Mouse (Mus musculus): ENCODE results near the gene Med27. TPM values are rescaled to one million over a fixed set of nuclear protein-coding genes. Genes with fewer than 3 reads are reported as not detected.

Gene Med27
- polyA plus RNA-seq, 1 experiment: 99.7 TPM

- H3K9me3 ChIP-seq: no peaks in the 10 kb centered on the region
- TF ChIP-seq FLI1 (IDR thresholded peaks at IDR 0.05; ENCODE audit: low read length): no peak
- no peak for TF ChIP-seq GATA1 (IDR thresholded peaks at IDR 0.05; ENCODE audit: borderline replicate concordance, low read length)
- H3K4me1 ChIP-seq: peaks cover 55% of the 10 kb centered on the region
- H3K36me3 ChIP-seq (replicated peaks; ENCODE audit: low read length): peaks cover 13% of the 10 kb centered on the region
- no peak overlapping the region for H3K4me3 ChIP-seq (replicated peaks)
- H3K27me3 ChIP-seq (replicated peaks): no peaks in the 10 kb centered on the region
These were observed 42.3 kb downstream of the Med27 start for GRCm38 (mm10) chr2:29388937-29389336.

- Histone ChIP-seq H3K36me3 (replicated peaks; ENCODE audit: low read length) (peaks cover 8% of the 10 kb centered on the region), H3K27me3 (replicated peaks) (no peaks in the 10 kb centered on the region), H3K9me3 (no peaks in the 10 kb centered on the region), H3K4me1 (peaks cover 50% of the 10 kb centered on the region), H3K4me3 (replicated peaks) (no peak overlapping the region)
- TF ChIP-seq GATA1 (IDR thresholded peaks at IDR 0.05; ENCODE audit: borderline replicate concordance, low read length) (no peak), FLI1 (IDR thresholded peaks at IDR 0.05; ENCODE audit: low read length) (no peak)
These were observed 44.5 kb downstream of the Med27 start for GRCm38 (mm10) chr2:29391086-29391485.

- Histone ChIP-seq H3K9me3 (no peaks in the 10 kb centered on the region), H3K4me3 (replicated peaks) (no peak overlapping the region), H3K4me1 (peaks cover 45% of the 10 kb centered on the region), H3K36me3 (replicated peaks; ENCODE audit: low read length) (peaks cover 8% of the 10 kb centered on the region), H3K27me3 (replicated peaks) (no peaks in the 10 kb centered on the region)
- no peak for TF ChIP-seq FLI1 (IDR thresholded peaks at IDR 0.05; ENCODE audit: low read length)
- no peak for TF ChIP-seq GATA1 (IDR thresholded peaks at IDR 0.05; ENCODE audit: borderline replicate concordance, low read length)
These were observed 45.4 kb downstream of the Med27 start for GRCm38 (mm10) chr2:29391996-29392395.

GRCm38 (mm10) chr2:29400234-29400633 lies 53.6 kb downstream of the Med27 start:
- Histone ChIP-seq H3K9me3 (no peaks in the 10 kb centered on the region), H3K4me1 (peaks cover 46% of the 10 kb centered on the region), H3K27me3 (replicated peaks) (peaks cover 2% of the 10 kb centered on the region), H3K36me3 (replicated peaks; ENCODE audit: low read length) (no peaks in the 10 kb centered on the region), H3K4me3 (replicated peaks) (no peak overlapping the region)
- TF ChIP-seq FLI1 (IDR thresholded peaks at IDR 0.05; ENCODE audit: low read length) (no peak), GATA1 (IDR thresholded peaks at IDR 0.05; ENCODE audit: borderline replicate concordance, low read length) (no peak)

- peaks cover 46% of the 10 kb centered on the region for H3K4me1 ChIP-seq
- no peak for TF ChIP-seq FLI1 (IDR thresholded peaks at IDR 0.05; ENCODE audit: low read length)
- TF ChIP-seq GATA1 (IDR thresholded peaks at IDR 0.05; ENCODE audit: borderline replicate concordance, low read length): no peak
These were observed 54.2 kb downstream of the Med27 start for GRCm38 (mm10) chr2:29400812-29401211.

GRCm38 (mm10) chr2:29401868-29402267 lies 55.2 kb downstream of the Med27 start:
- H3K27me3 ChIP-seq (replicated peaks): peaks cover 2% of the 10 kb centered on the region
- no peaks in the 10 kb centered on the region for H3K36me3 ChIP-seq (replicated peaks; ENCODE audit: low read length)
- TF ChIP-seq GATA1 (IDR thresholded peaks at IDR 0.05; ENCODE audit: borderline replicate concordance, low read length) (no peak), FLI1 (IDR thresholded peaks at IDR 0.05; ENCODE audit: low read length) (no peak)

More at GRCm38 (mm10) chr2:29400812-29401211, 54.2 kb downstream of the Med27 start:
- no peaks in the 10 kb centered on the region for H3K9me3 ChIP-seq
- H3K4me3 ChIP-seq (replicated peaks): no peak overlapping the region
- H3K36me3 ChIP-seq (replicated peaks; ENCODE audit: low read length): no peaks in the 10 kb centered on the region
- peaks cover 2% of the 10 kb centered on the region for H3K27me3 ChIP-seq (replicated peaks)

GRCm38 (mm10) chr2:29402550-29403076 lies 56.0 kb downstream of the Med27 start:
- no peaks in the 10 kb centered on the region for H3K36me3 ChIP-seq (replicated peaks; ENCODE audit: low read length)
- no peaks in the 10 kb centered on the region for H3K9me3 ChIP-seq
- H3K27me3 ChIP-seq (replicated peaks): peaks cover 2% of the 10 kb centered on the region
- TF ChIP-seq FLI1 (IDR thresholded peaks at IDR 0.05; ENCODE audit: low read length) (no peak), GATA1 (IDR thresholded peaks at IDR 0.05; ENCODE audit: borderline replicate concordance, low read length) (no peak)
- H3K4me1 ChIP-seq: peaks cover 51% of the 10 kb centered on the region
- H3K4me3 ChIP-seq (replicated peaks): no peak overlapping the region

More at GRCm38 (mm10) chr2:29401868-29402267, 55.2 kb downstream of the Med27 start:
- peaks cover 50% of the 10 kb centered on the region for H3K4me1 ChIP-seq
- no peak overlapping the region for H3K4me3 ChIP-seq (replicated peaks)
- no peaks in the 10 kb centered on the region for H3K9me3 ChIP-seq

GRCm38 (mm10) chr2:29403799-29404530 lies 57.3 kb downstream of the Med27 start:
- Histone ChIP-seq H3K4me1 (peaks cover 48% of the 10 kb centered on the region), H3K27me3 (replicated peaks) (peaks cover 2% of the 10 kb centered on the region), H3K4me3 (replicated peaks) (no peak overlapping the region), H3K9me3 (no peaks in the 10 kb centered on the region), H3K36me3 (replicated peaks; ENCODE audit: low read length) (no peaks in the 10 kb centered on the region)
- TF ChIP-seq GATA1 (IDR thresholded peaks at IDR 0.05; ENCODE audit: borderline replicate concordance, low read length) (no peak), FLI1 (IDR thresholded peaks at IDR 0.05; ENCODE audit: low read length) (no peak)

GRCm38 (mm10) chr2:29404931-29405330 lies 58.3 kb downstream of the Med27 start:
- Histone ChIP-seq H3K9me3 (no peaks in the 10 kb centered on the region), H3K36me3 (replicated peaks; ENCODE audit: low read length) (no peaks in the 10 kb centered on the region), H3K4me3 (replicated peaks) (no peak overlapping the region), H3K4me1 (peaks cover 48% of the 10 kb centered on the region), H3K27me3 (replicated peaks) (peaks cover 2% of the 10 kb centered on the region)
- TF ChIP-seq FLI1 (IDR thresholded peaks at IDR 0.05; ENCODE audit: low read length): no peak
- TF ChIP-seq GATA1 (IDR thresholded peaks at IDR 0.05; ENCODE audit: borderline replicate concordance, low read length): no peak

GRCm38 (mm10) chr2:29405848-29406247 lies 59.2 kb downstream of the Med27 start:
- Histone ChIP-seq H3K9me3 (no peaks in the 10 kb centered on the region), H3K36me3 (replicated peaks; ENCODE audit: low read length) (no peaks in the 10 kb centered on the region), H3K4me1 (peaks cover 45% of the 10 kb centered on the region), H3K27me3 (replicated peaks) (peaks cover 2% of the 10 kb centered on the region), H3K4me3 (replicated peaks) (no peak overlapping the region)
- TF ChIP-seq GATA1 (IDR thresholded peaks at IDR 0.05; ENCODE audit: borderline replicate concordance, low read length): no peak
- no peak for TF ChIP-seq FLI1 (IDR thresholded peaks at IDR 0.05; ENCODE audit: low read length)
